Mouse (Mus musculus) forebrain, embryonic 10.5 days (tissue): Measurements from ENCODE around the gene Alg12. TPM values are rescaled to one million over a fixed set of nuclear protein-coding genes. Genes with fewer than 3 reads are reported as not detected.
"Not testable (repeated sequence)": the region's sequence is repeated elsewhere in the genome, so short reads cannot be mapped to it uniquely, and the experiment has no call there.

Experiments used
- DNase-seq: peaks from one replicate; pipeline ENCODE4 v3.0.0-alpha.2; 2017; ENCODE audit warnings: low spot score; ENCODE audit errors: extremely low spot score
- H3K27ac ChIP-seq: fragments of 300-500 bp; sonication (generic); 2 replicates; pipeline ENCODE4 v1.5.1; 2016; ENCODE audit warnings: mild to moderate bottlenecking
- H3K27me3 ChIP-seq: fragments of 300-500 bp; sonication (generic); 2 replicates; pipeline ENCODE4 v1.6.1; 2016; ENCODE audit warnings: mild to moderate bottlenecking; ENCODE audit not compliant: poor library complexity, severe bottlenecking
- H3K36me3 ChIP-seq: fragments of 300-500 bp; sonication (generic); replicated peaks from 2 replicates; pipeline ENCODE4 v1.6.1; 2016; ENCODE audit warnings: mild to moderate bottlenecking, moderate library complexity
- H3K4me1 ChIP-seq: fragments of 300-500 bp; sonication (generic); 2 replicates; pipeline ENCODE4 v1.6.1; 2016
- H3K4me3 ChIP-seq: fragments of 300-500 bp; sonication (generic); 2 replicates; pipeline ENCODE4 v1.5.1; 2016; ENCODE audit warnings: mild to moderate bottlenecking, moderate library complexity
- H3K9me3 ChIP-seq: fragments of 300-500 bp; sonication (generic); 2 replicates; pipeline ENCODE4 v1.6.1; 2016; ENCODE audit warnings: mild to moderate bottlenecking, moderate library complexity
- WGBS: fragments of 180-500 bp; shearing (Covaris S2); methylation state at CpG from one replicate; pipeline ENCODE4 v1.1.7; 2016; 5-methylcytosine and 5-hydroxymethylcytosine counted together
- polyA plus RNA-seq: library from polyadenylated mRNA; unstranded; fragments of >200 nt; fragmentation: Nextera tagmentation; extraction: Ambion mirVana; gene quantifications from 2 replicates; pipeline ENCODE4 v1.2.1, GENCODE M21; 2016

Alg12 gene
- polyA plus RNA-seq, 1 experiment from 2014 or later, result 11.4 TPM

DNA sequence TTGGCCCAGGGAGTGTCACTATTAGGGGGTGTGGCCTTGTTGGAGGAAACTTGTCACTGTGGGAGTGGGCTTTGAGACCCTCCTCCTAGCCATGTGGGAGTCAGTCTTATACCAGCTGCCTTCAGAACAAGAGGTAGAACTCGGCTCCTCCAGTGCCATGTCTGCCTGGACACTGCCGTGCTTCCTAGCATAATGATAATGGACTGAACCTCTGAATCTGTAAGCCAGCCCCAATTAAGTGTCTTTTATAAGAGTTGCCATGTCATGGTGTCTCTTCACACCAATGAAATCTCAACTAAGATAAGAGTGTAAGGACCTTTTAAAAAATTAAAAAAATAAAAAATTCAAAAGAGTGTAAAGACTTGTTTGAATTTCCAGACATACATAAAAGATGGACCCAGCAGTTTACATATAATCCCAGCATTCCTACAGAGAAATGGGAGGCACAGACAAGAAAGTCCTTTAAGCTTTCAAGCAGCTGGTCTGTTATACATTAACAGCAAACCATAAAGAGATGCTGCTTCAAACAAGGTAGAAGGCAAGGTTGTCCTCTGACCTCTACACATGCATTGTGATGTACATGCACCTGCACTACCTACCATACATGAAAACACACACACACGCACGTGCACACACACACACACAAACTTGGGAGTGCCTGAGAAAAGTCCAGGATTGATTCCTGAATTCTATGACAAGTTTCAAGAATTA is 26.8 kb downstream of the Alg12 start:
- DNase-seq, result no peak
- WGBS, result 89% methylated on average over 4 of the region's 4 CpGs
- Histone ChIP-seq H3K4me1 (no peaks in the 10 kb centered on the region), H3K27me3 (no peaks in the 10 kb centered on the region), H3K9me3 (no peaks in the 10 kb centered on the region), H3K36me3 (peaks cover 3% of the 10 kb centered on the region), H3K27ac (no peak overlapping the region), H3K4me3 (no peak overlapping the region)

DNA sequence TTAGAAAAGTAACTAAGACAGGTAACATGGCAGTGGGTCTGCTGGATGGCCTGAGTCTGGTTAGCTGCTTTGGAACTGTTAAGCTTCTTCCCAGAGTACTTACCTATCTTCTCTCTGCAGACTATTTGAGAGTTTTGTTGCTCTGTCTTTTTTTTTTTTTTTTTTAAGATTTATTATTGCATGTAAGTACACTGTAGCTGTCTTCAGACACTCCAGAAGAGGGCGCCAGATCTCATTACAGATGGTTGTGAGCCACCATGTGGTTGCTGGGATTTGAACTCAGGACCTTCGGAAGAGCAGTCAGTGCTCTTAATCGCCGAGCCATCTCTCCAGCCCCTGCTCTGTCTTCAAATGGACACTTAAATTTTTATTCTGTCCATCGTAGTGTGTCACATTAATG is 44.5 kb downstream of the Alg12 start:
- H3K9me3 ChIP-seq, H3K27ac ChIP-seq, H3K4me3 ChIP-seq, H3K4me1 ChIP-seq, H3K27me3 ChIP-seq, DNase-seq: not testable (repeated sequence)
- 87% methylated on average over 5 of the region's 5 CpGs for WGBS
- H3K36me3 ChIP-seq, result peaks cover 88% of the 10 kb centered on the region

DNA sequence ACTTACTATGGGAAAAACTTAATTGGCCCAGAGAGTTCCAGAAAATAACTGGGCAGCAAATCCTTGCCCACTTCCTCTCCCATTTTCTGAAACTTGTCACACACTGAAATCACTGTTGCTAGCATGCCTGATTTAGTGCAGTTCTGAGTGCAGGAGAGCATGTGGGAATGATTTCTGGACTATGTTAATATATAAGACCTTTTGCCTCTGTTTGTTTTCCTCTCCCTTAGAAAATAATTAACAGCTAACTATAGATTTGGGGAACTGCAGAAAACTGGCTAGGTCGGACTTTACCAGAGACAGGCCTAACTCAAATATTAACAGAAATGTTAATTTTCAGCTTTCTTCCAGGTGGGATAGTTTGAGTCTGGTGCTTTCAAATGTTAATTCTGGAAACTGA is 50.6 kb downstream of the Alg12 start:
- Histone ChIP-seq H3K27me3 (no peaks in the 10 kb centered on the region), H3K4me1 (no peaks in the 10 kb centered on the region), H3K36me3 (peaks cover 92% of the 10 kb centered on the region), H3K9me3 (peaks cover 10% of the 10 kb centered on the region; the same call in 1 of the 2 replicates), H3K4me3 (no peak overlapping the region), H3K27ac (no peak overlapping the region)
- 85% methylated on average over 1 of the region's 1 CpGs for WGBS
- no peak for DNase-seq

DNA sequence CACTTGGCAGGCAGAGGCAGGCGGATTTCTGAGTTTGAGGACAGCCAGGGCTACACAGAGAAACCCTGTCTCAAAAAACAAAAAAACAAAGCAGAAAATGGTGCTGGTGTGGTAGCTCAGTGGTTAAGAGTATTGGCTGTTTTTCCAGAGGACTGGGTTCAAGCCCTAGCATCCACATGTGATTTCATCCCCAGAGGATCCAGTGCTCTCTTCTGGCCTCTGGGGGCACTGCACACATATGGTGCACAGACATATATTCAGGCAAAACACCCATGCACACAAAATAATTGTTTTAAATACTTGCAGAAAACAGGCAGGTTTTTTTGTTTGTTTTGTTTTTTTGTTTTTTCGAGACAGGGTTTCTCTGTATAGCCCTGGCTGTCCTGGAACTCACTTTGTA is 53.0 kb downstream of the Alg12 start:
- H3K27ac ChIP-seq, H3K4me3 ChIP-seq, H3K27me3 ChIP-seq, DNase-seq, H3K9me3 ChIP-seq, H3K4me1 ChIP-seq: not testable (repeated sequence)
- WGBS, result 96% methylated on average over 2 of the region's 2 CpGs
- peaks cover 92% of the 10 kb centered on the region for H3K36me3 ChIP-seq

DNA sequence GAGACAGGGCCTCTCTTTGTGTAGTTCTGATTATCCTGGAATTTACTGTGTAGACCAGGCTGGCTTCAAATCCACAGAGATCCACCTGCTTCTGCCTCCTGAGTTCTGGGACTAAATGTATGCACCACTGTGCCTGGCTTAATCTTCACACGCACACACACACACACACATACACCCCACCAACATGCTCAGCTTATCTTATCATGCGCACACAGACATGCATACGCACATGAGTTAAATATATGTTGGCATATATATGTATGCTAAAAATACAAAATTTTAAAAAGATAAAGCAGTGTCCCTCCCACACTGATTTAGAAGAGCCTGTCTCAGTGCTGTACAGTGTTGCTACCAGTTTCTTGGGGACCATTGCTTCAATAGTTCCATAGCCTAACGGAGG is 57.6 kb downstream of the Alg12 start:
- H3K27ac ChIP-seq, result no peak overlapping the region
- no peak for DNase-seq
- no peaks in the 10 kb centered on the region for H3K27me3 ChIP-seq
- H3K9me3 ChIP-seq, result no peaks in the 10 kb centered on the region
- H3K36me3 ChIP-seq, result peaks cover 98% of the 10 kb centered on the region
- no peak overlapping the region for H3K4me3 ChIP-seq
- H3K4me1 ChIP-seq, result no peaks in the 10 kb centered on the region
- 95% methylated on average over 4 of the region's 4 CpGs for WGBS

DNA sequence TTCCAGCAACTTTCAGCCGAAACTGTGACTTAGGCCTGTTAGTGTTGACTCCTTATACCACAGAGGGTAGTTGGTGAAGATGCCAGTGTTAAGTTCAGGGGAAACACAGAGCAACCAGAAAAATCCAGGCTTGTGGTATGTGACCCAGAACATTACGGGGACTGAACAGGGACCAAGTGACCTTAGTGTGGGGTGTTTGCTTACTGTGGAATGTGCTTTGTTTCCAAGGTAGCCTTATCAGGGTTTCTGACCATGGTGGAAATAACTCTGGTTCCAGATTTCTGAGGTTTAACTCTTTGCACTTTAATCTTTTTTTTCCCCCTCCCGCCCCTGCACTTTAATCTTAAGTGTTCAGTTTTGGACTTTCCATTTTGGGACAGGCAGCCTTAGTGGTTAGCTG is 61.1 kb downstream of the Alg12 start:
- Histone ChIP-seq H3K27me3 (no peaks in the 10 kb centered on the region), H3K9me3 (no peaks in the 10 kb centered on the region), H3K27ac (no peak overlapping the region), H3K4me3 (no peak overlapping the region), H3K4me1 (peaks cover 10% of the 10 kb centered on the region), H3K36me3 (peaks cover 86% of the 10 kb centered on the region)
- DNase-seq, result no peak
- WGBS, result 92% methylated on average over 3 of the region's 3 CpGs

DNA sequence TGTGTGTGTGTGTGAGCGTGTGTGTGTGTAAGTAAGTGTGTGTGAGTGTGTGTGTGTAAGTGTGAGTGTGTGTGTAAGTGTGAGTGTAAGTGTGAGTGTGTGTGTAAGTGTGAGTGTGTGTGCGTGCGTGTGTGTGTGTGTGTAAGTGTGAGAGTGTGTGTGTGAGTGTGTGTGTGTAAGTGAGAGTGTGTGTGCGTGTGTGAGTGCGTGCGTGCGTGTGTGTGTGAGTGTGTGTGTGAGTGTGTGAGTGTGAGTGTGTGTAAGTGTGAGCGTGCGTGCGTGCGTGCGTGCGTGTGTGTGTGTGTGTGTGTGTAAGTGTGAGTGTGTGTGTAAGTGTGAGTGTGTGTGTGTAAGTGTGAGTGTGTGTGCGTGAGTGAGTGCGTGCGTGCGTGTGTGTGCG is 63.4 kb downstream of the Alg12 start:
- Histone ChIP-seq H3K36me3 (peaks cover 63% of the 10 kb centered on the region), H3K4me1 (peaks cover 18% of the 10 kb centered on the region), H3K4me3 (no peak overlapping the region), H3K27me3 (no peaks in the 10 kb centered on the region), H3K27ac (no peak overlapping the region), H3K9me3 (no peaks in the 10 kb centered on the region)
- WGBS, result 95% methylated on average over 18 of the region's 18 CpGs
- DNase-seq, result no peak

Other genes starting within 250 kb of the Alg12 start
- gene Zdhhc25, start 219.0 kb downstream of the Alg12 start, polyA plus RNA-seq, result not detected in 2 replicates
- gene Brd1, start 85.1 kb downstream of the Alg12 start, polyA plus RNA-seq, result 21.7 and 22.7 TPM in 2 replicates
- gene Zbed4, start 67.7 kb downstream of the Alg12 start, polyA plus RNA-seq, result 39.6 and 40.3 TPM in 2 replicates
- 96.5 and 103 TPM in 2 replicates for gene Creld2, start 328 bp upstream of the Alg12 start, polyA plus RNA-seq
- 40.3 and 43.6 TPM in 2 replicates for gene Pim3, start 42.9 kb upstream of the Alg12 start, polyA plus RNA-seq
- gene Ttll8, start 135.1 kb upstream of the Alg12 start, polyA plus RNA-seq, result not detected in 2 replicates
- gene Mlc1, start 159.7 kb upstream of the Alg12 start, polyA plus RNA-seq, result 10.2 and 11.5 TPM in 2 replicates
- not detected in 2 replicates for gene Mov10l1, start 163.6 kb upstream of the Alg12 start, polyA plus RNA-seq
- gene Panx2, start 240.4 kb upstream of the Alg12 start, polyA plus RNA-seq, result 0.54 and 0.71 TPM in 2 replicates